Mouse (Mus musculus) embryo, embryonic 9.5 days (tissue): ENCODE measurements around the gene Cpeb2.
A peak's percentile ranks its signal among the peaks of the same experiment; 100 is the strongest.

Experiments
- DNase-seq: peaks from one replicate; pipeline ENCODE4 v3.0.0-alpha.2; 2017; ENCODE audit errors: extremely low spot score

Gene Cpeb2

GRCm38 (mm10) chr5:43239141-43239835 is 6.3 kb downstream of the Cpeb2 start:
- DNase-seq: no peak

GRCm38 (mm10) chr5:43240729-43241128 is 7.8 kb downstream of the Cpeb2 start:
- no peak for DNase-seq

GRCm38 (mm10) chr5:43246236-43246635 is 13.3 kb downstream of the Cpeb2 start:
- no peak for DNase-seq

- no peak for DNase-seq
Observed at GRCm38 (mm10) chr5:43246954-43247353, 14.0 kb downstream of the Cpeb2 start.

GRCm38 (mm10) chr5:43248001-43248430 is 15.0 kb downstream of the Cpeb2 start:
- DNase-seq: no peak

- DNase-seq: no peak
Observed at GRCm38 (mm10) chr5:43257490-43257889, 24.5 kb downstream of the Cpeb2 start.

GRCm38 (mm10) chr5:43258472-43259142 is 25.6 kb downstream of the Cpeb2 start:
- no peak for DNase-seq

- DNase-seq: no peak
Observed at GRCm38 (mm10) chr5:43261814-43262213, 28.8 kb downstream of the Cpeb2 start.

- DNase-seq: no peak
Observed at GRCm38 (mm10) chr5:43263951-43264350, 31.0 kb downstream of the Cpeb2 start.

- no peak for DNase-seq
Observed at GRCm38 (mm10) chr5:43264696-43265095, 31.7 kb downstream of the Cpeb2 start.

- no peak for DNase-seq
Observed at GRCm38 (mm10) chr5:43277982-43278381, 45.0 kb downstream of the Cpeb2 start.

- DNase-seq: no peak
Observed at GRCm38 (mm10) chr5:43279774-43280173, 46.8 kb downstream of the Cpeb2 start.

- DNase-seq: no peak
Observed at GRCm38 (mm10) chr5:43285756-43286155, 52.8 kb downstream of the Cpeb2 start.

GRCm38 (mm10) chr5:43289752-43290446 is 56.9 kb downstream of the Cpeb2 start:
- no peak for DNase-seq

- no peak for DNase-seq
Observed at GRCm38 (mm10) chr5:43293136-43293535, 60.2 kb downstream of the Cpeb2 start.

- no peak for DNase-seq
Observed at GRCm38 (mm10) chr5:43297459-43297858, 64.5 kb downstream of the Cpeb2 start.

- no peak for DNase-seq
Observed at GRCm38 (mm10) chr5:43298975-43299374, 66.0 kb downstream of the Cpeb2 start.

GRCm38 (mm10) chr5:43300076-43300475 is 67.1 kb downstream of the Cpeb2 start:
- no peak for DNase-seq

GRCm38 (mm10) chr5:43300979-43301378 is 68.0 kb downstream of the Cpeb2 start:
- DNase-seq: no peak

GRCm38 (mm10) chr5:43303504-43303903 is 70.5 kb downstream of the Cpeb2 start:
- no peak for DNase-seq

- DNase-seq: no peak
Observed at GRCm38 (mm10) chr5:43305449-43305848, 72.5 kb downstream of the Cpeb2 start.

GRCm38 (mm10) chr5:43309961-43310360 is 77.0 kb downstream of the Cpeb2 start:
- peak; percentile 5 for DNase-seq
